Mouse (Mus musculus): ENCODE results near the gene Fbxo45.

- TF ChIP-seq POLR2A (IDR thresholded peaks at IDR 0.05; ENCODE audit: borderline replicate concordance, insufficient read depth, low read length) (peak; percentile 65), CTCF (IDR thresholded peaks at IDR 0.05; ENCODE audit: borderline replicate concordance, insufficient read depth, low read depth, low read length) (no peak)
Observed at GRCm38 (mm10) chr16:32277308-32278256, 30.6 kb upstream of the Fbxo45 start, which contains the start of gene Rnf168.

Measured in cerebellum, adult 2 months (tissue).